ENCODE assay signal across 8 mouse cellular contexts in the genomic region with DNA sequence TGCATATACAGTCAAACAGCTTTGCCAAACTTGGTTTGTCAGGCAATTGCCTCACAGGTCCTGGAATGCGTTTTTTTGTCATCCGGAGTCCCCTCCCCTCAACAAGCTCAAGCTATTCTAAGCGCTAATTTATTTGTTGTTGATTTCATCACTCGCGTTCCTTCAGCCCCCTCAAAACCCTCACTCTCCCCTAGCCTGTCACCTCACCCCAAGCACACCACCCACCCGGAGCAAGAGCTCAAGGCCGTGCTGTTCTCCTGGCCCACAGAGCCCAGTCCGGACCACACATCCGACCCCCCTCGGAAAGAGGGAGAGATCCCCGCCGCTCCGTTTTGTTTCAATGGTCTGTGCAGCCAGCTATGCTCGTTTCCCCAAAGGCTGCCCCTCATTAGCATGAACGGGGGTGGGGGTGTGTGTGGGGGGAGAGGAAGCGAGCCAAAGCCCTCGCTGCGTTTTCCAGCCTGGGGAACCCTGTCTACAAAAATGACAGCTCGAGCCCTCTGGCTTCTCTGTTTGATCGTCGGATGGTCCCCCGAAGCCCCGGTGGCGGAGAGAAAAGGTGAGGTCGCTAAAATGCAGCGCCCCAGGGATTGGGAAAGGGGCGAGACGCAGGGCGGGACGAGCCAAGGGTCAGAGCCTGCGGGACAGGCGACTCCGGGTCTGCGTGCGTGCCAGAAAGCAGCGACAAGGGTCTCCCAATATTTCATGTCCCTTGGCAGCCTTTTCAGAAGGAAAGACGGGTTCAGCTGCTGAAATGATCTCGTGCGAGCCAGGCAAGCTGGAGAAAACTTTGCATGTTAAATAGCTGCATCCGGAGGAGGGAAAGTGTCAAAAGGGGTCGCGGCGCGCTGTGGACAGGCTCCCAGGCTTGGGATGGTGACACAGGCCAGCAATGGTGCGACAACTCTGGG. TPM values are rescaled to one million over a fixed set of nuclear protein-coding genes. Genes with fewer than 3 reads are reported as not detected.
DNase-seq lines count a peak whose midpoint lies in the region; ATAC-seq and TF ChIP-seq lines count a peak whose summit lies in the region.

Gene 1810010H24Rik (plus strand): TSS at position 271 of the 911 bp plus-strand sequence.

- no peak for TF ChIP-seq POLR2A in brain, embryonic 14.5 days (IDR thresholded peaks at IDR 0.05; ENCODE audit: borderline replicate concordance, extremely low read depth, insufficient read depth, insufficient read length, poor library complexity, severe bottlenecking)

- H3K36me3 ChIP-seq in forebrain, embryonic 16.5 days (ENCODE audit: control insufficient read depth, insufficient read depth), result no peaks in the 10 kb centered on the region
- H3K36me3 ChIP-seq in kidney, embryonic 14.5 days (ENCODE audit: control insufficient read depth, insufficient read depth, low read length), result no peaks in the 10 kb centered on the region
- H3K36me3 ChIP-seq in stomach, embryonic 15.5 days, result no peaks in the 10 kb centered on the region

- peaks cover 23% of the 10 kb centered on the region for H3K4me1 ChIP-seq in forebrain, embryonic 16.5 days (replicated peaks; ENCODE audit: control insufficient read depth, insufficient read depth, low read length)
- H3K4me1 ChIP-seq in kidney, embryonic 14.5 days (ENCODE audit: control insufficient read depth, insufficient read depth, low read length), result peaks cover 30% of the 10 kb centered on the region
- H3K4me1 ChIP-seq in stomach, embryonic 15.5 days, result peaks cover 20% of the 10 kb centered on the region

- under 1% methylated on average over 45 of the region's 45 CpGs for WGBS in forebrain, embryonic 16.5 days
- WGBS in kidney, embryonic 14.5 days, result under 1% methylated on average over 45 of the region's 45 CpGs
- under 1% methylated on average over 45 of the region's 45 CpGs for WGBS in stomach, embryonic 15.5 days

- peak within 1 kb of the TSS; percentile 71 for H3K9ac ChIP-seq in forebrain, embryonic 16.5 days (replicated peaks; ENCODE audit: low read depth, low read length)
- peak within 1 kb of the TSS; percentile 50 for H3K9ac ChIP-seq in kidney, embryonic 14.5 days (ENCODE audit: low read depth, low read length)
- peak within 1 kb of the TSS; percentile 38; the same call in 1 of the 2 replicates for H3K9ac ChIP-seq in stomach, embryonic 15.5 days

- peak within 1 kb of the TSS; percentile 13; the same call in 1 of the 2 replicates for H3K27ac ChIP-seq in forebrain, embryonic 16.5 days (ENCODE audit: low read length)
- no peak within 1 kb of the TSS; the same call in none of the 2 replicates for H3K27ac ChIP-seq in kidney, embryonic 14.5 days (ENCODE audit: low read depth, low read length)
- H3K27ac ChIP-seq in stomach, embryonic 15.5 days, result peak within 1 kb of the TSS; percentile 53

- peak within 1 kb of the TSS; percentile 78 for H3K4me2 ChIP-seq in forebrain, embryonic 16.5 days (ENCODE audit: low read length)
- peak within 1 kb of the TSS; percentile 93 for H3K4me2 ChIP-seq in kidney, embryonic 14.5 days (replicated peaks; ENCODE audit: low read depth, low read length)
- H3K4me2 ChIP-seq in stomach, embryonic 15.5 days, result peak within 1 kb of the TSS; percentile 95

- peak; percentile 19 for ATAC-seq in forebrain, embryonic 16.5 days
- no peak for ATAC-seq in kidney, embryonic 14.5 days (ENCODE audit: low FRiP score, low TSS enrichment)
- ATAC-seq in stomach, embryonic 15.5 days (ENCODE audit: insufficient read depth, low FRiP score, low read depth), result no peak

- peak; percentile 93 for DNase-seq in heart, adult 11 months
- DNase-seq in heart, adult 9 months (ENCODE audit: low spot score in 2 of 2), result no peak
- DNase-seq in brain, embryonic 14.5 days (ENCODE audit: low read depth), result peak; percentile 76
- peak; percentile 49 for DNase-seq in lung, postnatal 36 days
- DNase-seq in urinary bladder, postnatal 36 days (ENCODE audit: low spot score in 2 of 2), result no peak

- no peaks in the 10 kb centered on the region for H3K9me3 ChIP-seq in forebrain, embryonic 16.5 days (ENCODE audit: control insufficient read depth, low read length)
- H3K9me3 ChIP-seq in kidney, embryonic 14.5 days (ENCODE audit: control insufficient read depth, low read length), result no peaks in the 10 kb centered on the region
- no peaks in the 10 kb centered on the region for H3K9me3 ChIP-seq in stomach, embryonic 15.5 days

- no peaks in the 10 kb centered on the region for H3K27me3 ChIP-seq in forebrain, embryonic 16.5 days (replicated peaks; ENCODE audit: control insufficient read depth, insufficient read depth, low read length)
- no peaks in the 10 kb centered on the region for H3K27me3 ChIP-seq in kidney, embryonic 14.5 days (ENCODE audit: control insufficient read depth, insufficient read depth, low read length)
- no peaks in the 10 kb centered on the region for H3K27me3 ChIP-seq in stomach, embryonic 15.5 days (replicated peaks)

- no peak for TF ChIP-seq CTCF in brain, embryonic 14.5 days (IDR thresholded peaks at IDR 0.05; ENCODE audit: borderline replicate concordance, extremely low read depth, insufficient read depth, insufficient read length)

- H3K4me3 ChIP-seq in forebrain, embryonic 16.5 days (replicated peaks; ENCODE audit: low read length), result peak within 1 kb of the TSS; percentile 51
- H3K4me3 ChIP-seq in kidney, embryonic 14.5 days (ENCODE audit: low read length), result peak within 1 kb of the TSS; percentile 48
- peak within 1 kb of the TSS; percentile 49 for H3K4me3 ChIP-seq in stomach, embryonic 15.5 days (replicated peaks)

RNA-seq across cellular contexts. Expression of gene 1810010H24Rik, which starts in this region (rescaled TPM):
- polyA plus RNA-seq in brain, embryonic 14.5 days (2012; rRNA removed), result 4.4 and 5.3 TPM in 2 replicates
- 3.8 and 4.3 TPM in 2 replicates for polyA plus RNA-seq in forebrain, embryonic 16.5 days (2015; fragmentation: Nextera tagmentation; extraction: Ambion mirVana)
- 3.1 and 3.4 TPM in 2 replicates for polyA plus RNA-seq in kidney, embryonic 14.5 days (2014; fragmentation: Nextera tagmentation; extraction: Ambion mirVana)
- 3.1 and 3.4 TPM in 2 replicates for polyA plus RNA-seq in stomach, embryonic 15.5 days (2015; fragmentation: Nextera tagmentation; extraction: Ambion mirVana)

Comparison
In these comparisons a context has a peak if more than half of its experiments do, and no peak if none do; other contexts are left out.
1. DNase-seq: peak in heart, adult 11 months (single experiment), brain, embryonic 14.5 days (single experiment) and lung, postnatal 36 days (single experiment); none in heart, adult 9 months (0 of 2) and urinary bladder, postnatal 36 days (0 of 2).
2. Peak in every context shown above with its lines, with median percentiles within 50 percentile points of each other: H3K4me2 ChIP-seq, H3K4me3 ChIP-seq and H3K9ac ChIP-seq.